Mouse (Mus musculus): Measurements from ENCODE around the gene Stum.
"Not testable (repeated sequence)": the region's sequence is repeated elsewhere in the genome, so short reads cannot be mapped to it uniquely, and the experiment has no call there.

Stum gene

GRCm38 (mm10) chr1:180483399-180484291 lies at the start of gene Stum:
Gene Stum (minus strand): TSS chr1:180483504.
- DNase-seq (ENCODE audit: low read depth, low spot score), result peak; percentile 86

GRCm38 (mm10) chr1:180532671-180533070 lies 49.4 kb upstream of the Stum start:
- DNase-seq (ENCODE audit: low read depth, low spot score), result no peak

- DNase-seq (ENCODE audit: low read depth, low spot score), result no peak
Observed at GRCm38 (mm10) chr1:180530457-180531263, 47.4 kb upstream of the Stum start.

GRCm38 (mm10) chr1:180529847-180530246 lies 46.5 kb upstream of the Stum start:
- no peak for DNase-seq (ENCODE audit: low read depth, low spot score)

- DNase-seq (ENCODE audit: low read depth, low spot score), result no peak
Observed at GRCm38 (mm10) chr1:180525301-180525700, 42.0 kb upstream of the Stum start.

GRCm38 (mm10) chr1:180523320-180523719 lies 40.0 kb upstream of the Stum start:
- no peak for DNase-seq (ENCODE audit: low read depth, low spot score)

GRCm38 (mm10) chr1:180520190-180520589 lies 36.9 kb upstream of the Stum start:
- no peak for DNase-seq (ENCODE audit: low read depth, low spot score)

- DNase-seq (ENCODE audit: low read depth, low spot score), result no peak
Observed at GRCm38 (mm10) chr1:180519520-180519919, 36.2 kb upstream of the Stum start.

GRCm38 (mm10) chr1:180518899-180519298 lies 35.6 kb upstream of the Stum start:
- not testable (repeated sequence) for DNase-seq (ENCODE audit: low read depth, low spot score)

- DNase-seq (ENCODE audit: low read depth, low spot score), result no peak
Observed at GRCm38 (mm10) chr1:180518412-180518811, 35.1 kb upstream of the Stum start.

GRCm38 (mm10) chr1:180517390-180518054 lies 34.2 kb upstream of the Stum start:
- DNase-seq (ENCODE audit: low read depth, low spot score), result no peak

GRCm38 (mm10) chr1:180514077-180514476 lies 30.8 kb upstream of the Stum start:
- DNase-seq (ENCODE audit: low read depth, low spot score), result no peak

GRCm38 (mm10) chr1:180510879-180511278 lies 27.6 kb upstream of the Stum start:
- DNase-seq (ENCODE audit: low read depth, low spot score), result no peak

GRCm38 (mm10) chr1:180510442-180510841 lies 27.1 kb upstream of the Stum start:
- DNase-seq (ENCODE audit: low read depth, low spot score), result peak; percentile 55

- DNase-seq (ENCODE audit: low read depth, low spot score), result no peak
Observed at GRCm38 (mm10) chr1:180508662-180509061, 25.4 kb upstream of the Stum start.

- no peak for DNase-seq (ENCODE audit: low read depth, low spot score)
Observed at GRCm38 (mm10) chr1:180507291-180507791, 24.0 kb upstream of the Stum start.

- no peak for DNase-seq (ENCODE audit: low read depth, low spot score)
Observed at GRCm38 (mm10) chr1:180506341-180506740, 23.0 kb upstream of the Stum start.

- no peak for DNase-seq (ENCODE audit: low read depth, low spot score)
Observed at GRCm38 (mm10) chr1:180504899-180505298, 21.6 kb upstream of the Stum start.

GRCm38 (mm10) chr1:180503484-180503883 lies 20.2 kb upstream of the Stum start:
- DNase-seq (ENCODE audit: low read depth, low spot score), result no peak

- no peak for DNase-seq (ENCODE audit: low read depth, low spot score)
Observed at GRCm38 (mm10) chr1:180502566-180502965, 19.3 kb upstream of the Stum start.

GRCm38 (mm10) chr1:180500641-180501040 lies 17.3 kb upstream of the Stum start:
- no peak for DNase-seq (ENCODE audit: low read depth, low spot score)

GRCm38 (mm10) chr1:180500218-180500617 lies 16.9 kb upstream of the Stum start:
- no peak for DNase-seq (ENCODE audit: low read depth, low spot score)

Measured in mesoderm, embryonic 11.5 days (tissue).